Mouse (Mus musculus) midbrain, embryonic 13.5 days (tissue): ENCODE measurements around the gene Foxk1. TPM values are rescaled to one million over a fixed set of nuclear protein-coding genes. Genes with fewer than 3 reads are reported as not detected.

Experiments
- ATAC-seq: fragments of 200-750 bp; cut with Nextera tagmentation; 2 replicates; pipeline ENCODE4 v1.8.0; 2017; ENCODE audit warnings: mild to moderate bottlenecking, moderate TSS enrichment, moderate library complexity
- H3K27ac ChIP-seq: fragments of 300-500 bp; sonication (generic); 2 replicates; pipeline ENCODE4 v1.5.1; 2015; ENCODE audit warnings: inconsistent platforms, mild to moderate bottlenecking, moderate library complexity
- H3K27me3 ChIP-seq: fragments of 300-500 bp; sonication (generic); 2 replicates; pipeline ENCODE4 v1.6.1; 2015; ENCODE audit warnings: mild to moderate bottlenecking, inconsistent platforms
- H3K36me3 ChIP-seq: fragments of 300-500 bp; sonication (generic); 2 replicates; pipeline ENCODE4 v1.6.1; 2015; ENCODE audit warnings: mild to moderate bottlenecking, inconsistent platforms
- H3K4me1 ChIP-seq: fragments of 300-500 bp; sonication (generic); replicated peaks from 2 replicates; pipeline ENCODE4 v1.6.1; 2015; ENCODE audit warnings: inconsistent platforms
- H3K4me2 ChIP-seq: fragments of 300-500 bp; sonication (generic); replicated peaks from 2 replicates; pipeline ENCODE4 v1.6.1; 2015; ENCODE audit warnings: moderate library complexity, mild to moderate bottlenecking, inconsistent platforms
- H3K4me3 ChIP-seq: fragments of 300-500 bp; sonication (generic); replicated peaks from 2 replicates; pipeline ENCODE4 v1.5.1; 2015; ENCODE audit warnings: mild to moderate bottlenecking, inconsistent platforms
- H3K9ac ChIP-seq: fragments of 300-500 bp; sonication (generic); replicated peaks from 2 replicates; pipeline ENCODE4 v1.6.1; 2015; ENCODE audit warnings: mild to moderate bottlenecking, inconsistent platforms
- H3K9me3 ChIP-seq: fragments of 300-500 bp; sonication (generic); 2 replicates; pipeline ENCODE4 v1.6.1; 2016; ENCODE audit warnings: mild to moderate bottlenecking, inconsistent platforms
- WGBS: fragments of 180-500 bp; shearing (Covaris S2); methylation state at CpG from one replicate; pipeline ENCODE4 v1.1.7; 2015; 5-methylcytosine and 5-hydroxymethylcytosine counted together
- polyA plus RNA-seq: library from polyadenylated mRNA; unstranded; fragments of >200 nt; fragmentation: Nextera tagmentation; extraction: Ambion mirVana; gene quantifications from 2 replicates; pipeline ENCODE4 v1.2.1, GENCODE M21; 2015

Foxk1 gene
- polyA plus RNA-seq, 1 experiment from 2014 or later = 5.1 TPM

DNA sequence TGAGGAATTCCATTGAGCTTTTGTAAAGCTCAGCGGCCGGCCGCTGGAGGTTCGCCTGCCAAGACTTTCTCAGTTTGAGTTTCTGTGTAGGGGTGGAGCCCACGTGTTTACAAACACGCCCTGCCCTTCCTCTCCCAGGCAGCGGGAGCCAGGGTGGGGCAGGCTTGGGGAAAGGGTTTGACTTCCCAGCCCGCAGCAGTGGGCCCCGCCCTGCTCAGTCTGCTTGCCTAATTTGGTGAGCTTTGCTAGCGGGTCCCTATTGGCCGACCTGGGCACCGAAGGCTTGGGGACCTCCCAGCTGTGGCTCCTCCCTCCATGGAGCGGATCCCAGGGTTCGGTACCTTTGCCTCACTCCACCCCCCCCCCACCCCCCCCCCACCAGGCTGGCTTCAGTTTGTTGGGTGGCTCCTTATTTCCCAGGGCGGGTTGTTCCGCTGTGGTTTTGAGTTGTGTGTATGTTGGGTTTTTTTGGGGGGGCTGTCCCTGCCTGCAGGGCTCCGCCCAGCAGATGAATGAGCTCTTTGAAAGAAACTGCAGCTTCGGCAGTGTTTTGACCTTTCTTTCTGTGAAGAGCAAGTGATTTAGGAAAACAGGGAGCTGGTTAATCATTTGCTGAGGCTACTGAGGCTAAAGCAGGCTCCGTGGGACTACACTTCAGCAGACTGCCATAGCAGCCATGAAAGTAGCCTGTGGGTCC lies 39.3 kb downstream of the Foxk1 start:
- Histone ChIP-seq H3K9me3 (no peaks in the 10 kb centered on the region), H3K9ac (0 out of 2 replicates have a peak overlapping the region, but pooled peaks have one; percentile 36), H3K4me1 (peaks cover 60% of the 10 kb centered on the region), H3K36me3 (peaks cover 29% of the 10 kb centered on the region), H3K4me3 (peak overlapping the region; percentile 22), H3K27ac (peak overlapping the region; percentile 83), H3K27me3 (no peaks in the 10 kb centered on the region), H3K4me2 (peak overlapping the region; percentile 51)
- ATAC-seq = peak; percentile 88
- under 1% methylated on average over 19 of the region's 19 CpGs for WGBS

DNA sequence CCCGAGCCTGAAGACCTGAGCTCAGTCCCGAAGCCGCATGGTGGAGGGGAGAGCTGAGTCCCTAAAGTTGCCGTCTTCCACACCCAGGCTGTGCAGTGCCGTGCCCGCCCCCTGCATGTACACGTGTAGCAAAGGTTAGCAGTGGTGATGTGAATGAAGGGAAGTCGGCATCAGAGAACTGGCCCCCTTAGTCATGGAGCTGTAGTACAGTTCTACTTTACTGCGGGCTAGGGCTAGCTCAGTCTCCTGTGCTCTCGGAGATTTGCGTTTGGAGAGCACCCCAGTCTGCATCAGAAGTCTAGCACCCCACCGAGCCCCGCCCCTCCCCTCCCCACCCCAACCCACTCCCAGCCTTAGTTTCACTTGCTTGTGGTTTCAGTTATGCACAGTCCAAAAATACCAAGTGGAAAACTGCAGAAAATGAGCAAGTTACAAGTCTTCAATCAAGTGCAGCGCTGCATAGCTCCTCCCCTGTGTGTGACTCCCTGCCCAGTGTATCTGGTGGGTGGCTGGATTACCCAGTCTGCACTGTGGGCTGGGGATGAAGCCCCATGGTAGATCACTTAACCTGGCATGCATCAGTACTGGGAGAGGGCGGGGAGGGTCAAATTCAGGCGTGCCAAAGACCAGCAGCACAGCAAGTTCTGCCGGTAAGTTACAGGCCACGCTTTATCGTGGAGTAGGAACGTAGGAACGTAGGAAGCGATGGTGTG lies 40.2 kb downstream of the Foxk1 start:
- Histone ChIP-seq H3K9ac (peak overlapping the region; percentile 30; the same call in 1 of the 2 replicates), H3K4me3 (no peak overlapping the region; the same call in 1 of the 2 replicates)
- ATAC-seq = no peak

GRCm38 (mm10) chr5:142442045-142442440 lies 40.7 kb downstream of the Foxk1 start:
- Histone ChIP-seq H3K27me3 (no peaks in the 10 kb centered on the region), H3K4me1 (peaks cover 66% of the 10 kb centered on the region), H3K36me3 (peaks cover 17% of the 10 kb centered on the region; the same call in 1 of the 2 replicates), H3K4me3 (no peak overlapping the region), H3K9me3 (no peaks in the 10 kb centered on the region), H3K27ac (no peak overlapping the region; the same call in 1 of the 2 replicates), H3K4me2 (no peak overlapping the region), H3K9ac (peak overlapping the region; percentile 30; the same call in 1 of the 2 replicates)
- ATAC-seq = no peak
- 89% methylated on average over 7 of the region's 7 CpGs for WGBS

More for the DNA sequence above, 40.2 kb downstream of the Foxk1 start:
- Histone ChIP-seq H3K4me1 (peaks cover 66% of the 10 kb centered on the region), H3K27me3 (no peaks in the 10 kb centered on the region), H3K27ac (peak overlapping the region; percentile 83), H3K9me3 (no peaks in the 10 kb centered on the region), H3K4me2 (peak overlapping the region; percentile 51), H3K36me3 (peaks cover 20% of the 10 kb centered on the region)
- 63% methylated on average over 22 of the region's 22 CpGs for WGBS

- no peak overlapping the region for H3K9ac ChIP-seq
- no peaks in the 10 kb centered on the region for H3K27me3 ChIP-seq
- 58% methylated on average over 15 of the region's 15 CpGs for WGBS
- ATAC-seq = no peak
- H3K9me3 ChIP-seq = no peaks in the 10 kb centered on the region
- peaks cover 5% of the 10 kb centered on the region; the same call in 1 of the 2 replicates for H3K36me3 ChIP-seq
- H3K4me2 ChIP-seq = no peak overlapping the region
- no peak overlapping the region for H3K4me3 ChIP-seq
- H3K27ac ChIP-seq = no peak overlapping the region
- peaks cover 71% of the 10 kb centered on the region for H3K4me1 ChIP-seq
Observed at GRCm38 (mm10) chr5:142443514-142443913, 42.2 kb downstream of the Foxk1 start.

DNA sequence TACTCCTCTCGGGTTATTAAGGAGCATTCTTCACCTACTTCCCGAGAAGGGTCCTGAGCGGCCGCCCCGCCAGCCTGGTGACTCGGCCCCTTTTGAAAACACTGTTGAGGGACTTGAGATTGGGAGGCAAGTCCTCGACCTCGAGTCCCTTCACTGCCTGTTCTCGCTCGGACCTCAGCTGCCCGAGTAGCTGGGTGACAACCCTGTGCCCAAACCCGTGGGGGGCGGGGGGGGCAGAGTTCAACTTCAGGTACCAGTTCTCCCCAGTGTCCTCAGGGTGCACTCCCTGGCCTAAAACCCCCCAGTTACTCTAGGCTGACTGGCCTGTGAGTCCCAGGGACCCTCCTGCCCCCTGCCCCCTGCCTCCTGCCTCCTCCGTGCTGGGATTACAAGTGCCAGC lies 42.7 kb downstream of the Foxk1 start:
- no peak for ATAC-seq
- H3K36me3 ChIP-seq = 0 out of 2 replicates have a peak, but pooled peaks cover 3% of the 10 kb centered on the region
- no peak overlapping the region for H3K4me3 ChIP-seq
- no peaks in the 10 kb centered on the region for H3K27me3 ChIP-seq
- H3K4me1 ChIP-seq = peaks cover 71% of the 10 kb centered on the region
- H3K4me2 ChIP-seq = no peak overlapping the region
- 0 out of 2 replicates have a peak overlapping the region, but pooled peaks have one; percentile 11 for H3K9ac ChIP-seq
- no peaks in the 10 kb centered on the region for H3K9me3 ChIP-seq
- H3K27ac ChIP-seq = no peak overlapping the region
- WGBS = 73% methylated on average over 14 of the region's 14 CpGs

GRCm38 (mm10) chr5:142444791-142445531 lies 43.7 kb downstream of the Foxk1 start:
- WGBS = 66% methylated on average over 10 of the region's 11 CpGs
- peaks cover 11% of the 10 kb centered on the region; the same call in 1 of the 2 replicates for H3K36me3 ChIP-seq
- no peak for ATAC-seq
- H3K9ac ChIP-seq = peak overlapping the region; percentile 52
- no peak overlapping the region for H3K4me3 ChIP-seq
- no peaks in the 10 kb centered on the region for H3K9me3 ChIP-seq
- no peaks in the 10 kb centered on the region for H3K27me3 ChIP-seq
- H3K4me2 ChIP-seq = no peak overlapping the region
- 0 out of 2 replicates have a peak overlapping the region, but pooled peaks have one; percentile 44 for H3K27ac ChIP-seq
- peaks cover 63% of the 10 kb centered on the region for H3K4me1 ChIP-seq

DNA sequence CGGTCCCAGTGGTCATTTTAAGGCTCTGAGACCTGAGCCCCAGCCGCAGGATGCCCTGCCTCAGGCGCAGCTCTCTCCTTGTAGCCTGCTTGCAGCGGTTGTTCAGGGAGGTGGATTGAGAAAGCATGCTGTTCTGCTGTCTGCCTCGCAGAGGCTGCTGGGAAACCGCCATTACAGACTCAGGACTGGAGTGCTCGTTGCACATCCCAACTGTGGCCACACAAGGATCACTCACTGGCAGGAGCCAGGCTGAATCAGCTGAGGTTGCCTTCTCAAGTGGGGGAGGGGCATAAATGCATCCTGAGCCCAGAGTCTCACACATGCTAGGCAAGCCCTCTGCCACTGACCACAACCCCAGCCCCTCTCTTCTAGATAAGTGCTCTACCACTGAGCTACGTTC lies 44.4 kb downstream of the Foxk1 start:
- peak overlapping the region; percentile 44; the same call in 1 of the 2 replicates for H3K27ac ChIP-seq
- H3K4me1 ChIP-seq = peaks cover 55% of the 10 kb centered on the region
- peak overlapping the region; percentile 52 for H3K9ac ChIP-seq
- H3K9me3 ChIP-seq = no peaks in the 10 kb centered on the region
- no peak overlapping the region for H3K4me2 ChIP-seq
- no peak overlapping the region for H3K4me3 ChIP-seq
- WGBS = 36% methylated on average over 8 of the region's 8 CpGs
- no peaks in the 10 kb centered on the region for H3K27me3 ChIP-seq
- ATAC-seq = no peak
- peaks cover 19% of the 10 kb centered on the region for H3K36me3 ChIP-seq

DNA sequence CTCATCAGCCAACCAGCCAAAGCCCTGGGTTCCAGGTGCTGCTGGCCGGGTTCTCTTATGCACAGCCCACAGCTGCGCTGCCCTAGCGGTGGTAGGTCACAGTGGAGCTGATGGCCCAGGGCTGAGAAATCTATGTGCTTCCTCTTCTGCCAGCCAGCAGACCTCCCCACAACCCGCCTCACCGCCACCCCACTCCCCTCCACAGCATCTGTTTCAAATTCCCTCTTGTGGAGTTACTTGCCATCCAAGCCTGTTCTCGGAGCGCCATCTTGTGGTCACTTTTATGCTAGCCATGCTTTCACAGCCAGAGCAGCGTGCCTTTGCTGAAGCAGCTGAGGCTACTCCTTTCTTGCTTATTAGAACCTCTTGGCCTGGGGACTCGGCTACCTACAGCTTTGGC lies 46.8 kb downstream of the Foxk1 start:
- ATAC-seq = peak; percentile 80
- H3K4me3 ChIP-seq = no peak overlapping the region
- H3K4me2 ChIP-seq = no peak overlapping the region
- peaks cover 35% of the 10 kb centered on the region for H3K36me3 ChIP-seq
- H3K9ac ChIP-seq = no peak overlapping the region
- H3K9me3 ChIP-seq = no peaks in the 10 kb centered on the region
- H3K27me3 ChIP-seq = no peaks in the 10 kb centered on the region
- 11% methylated on average over 9 of the region's 9 CpGs for WGBS
- H3K27ac ChIP-seq = peak overlapping the region; percentile 52
- H3K4me1 ChIP-seq = peaks cover 36% of the 10 kb centered on the region

DNA sequence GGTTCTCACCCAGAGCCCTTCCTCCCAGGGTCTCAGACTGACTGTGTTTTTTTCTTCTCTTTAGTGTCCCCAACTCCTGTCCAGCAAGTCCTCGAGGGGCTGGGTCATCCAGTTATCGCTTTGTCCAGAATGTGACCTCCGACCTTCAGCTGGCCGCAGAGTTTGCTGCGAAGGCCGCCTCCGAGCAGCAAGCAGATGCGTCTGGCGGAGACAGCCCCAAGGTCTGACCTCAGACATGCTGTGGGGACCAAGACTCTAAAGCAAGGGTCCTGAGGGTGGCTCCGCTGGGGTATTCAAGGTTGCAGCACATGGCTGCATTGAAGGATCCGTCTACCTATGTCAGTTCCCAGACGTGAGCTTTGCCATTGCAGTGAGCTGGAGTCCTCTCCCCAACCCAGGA lies 47.3 kb downstream of the Foxk1 start:
- H3K4me1 ChIP-seq = peaks cover 31% of the 10 kb centered on the region
- H3K36me3 ChIP-seq = peaks cover 41% of the 10 kb centered on the region
- no peak for ATAC-seq
- WGBS = 73% methylated on average over 12 of the region's 12 CpGs
- H3K27ac ChIP-seq = no peak overlapping the region
- no peaks in the 10 kb centered on the region for H3K9me3 ChIP-seq
- H3K4me2 ChIP-seq = no peak overlapping the region
- no peak overlapping the region for H3K9ac ChIP-seq
- no peak overlapping the region for H3K4me3 ChIP-seq
- no peaks in the 10 kb centered on the region for H3K27me3 ChIP-seq

DNA sequence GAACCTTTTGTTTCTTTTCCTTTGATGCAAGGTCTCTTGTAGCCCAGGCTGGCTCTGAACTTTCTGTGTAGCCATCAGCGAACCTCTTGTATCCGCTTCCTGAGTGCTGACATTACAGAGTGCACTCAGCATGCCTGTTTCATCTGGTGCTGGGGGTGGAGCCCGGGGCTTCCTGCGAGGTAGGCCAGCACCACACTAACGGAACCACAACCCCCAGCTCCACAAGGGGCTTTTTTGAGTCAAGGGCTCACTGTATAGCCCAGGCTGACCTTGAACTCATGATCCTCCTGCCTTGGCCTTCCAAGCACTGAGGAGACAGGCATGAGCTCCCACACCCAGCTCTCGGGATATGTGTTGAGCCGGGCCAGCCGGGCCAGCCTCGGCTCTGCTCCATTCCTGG lies 49.5 kb downstream of the Foxk1 start:
- no peak for ATAC-seq
- Histone ChIP-seq H3K36me3 (peaks cover 61% of the 10 kb centered on the region), H3K9ac (no peak overlapping the region), H3K9me3 (no peaks in the 10 kb centered on the region), H3K4me3 (no peak overlapping the region), H3K4me2 (no peak overlapping the region), H3K27me3 (no peaks in the 10 kb centered on the region), H3K4me1 (peaks cover 11% of the 10 kb centered on the region), H3K27ac (no peak overlapping the region)
- 93% methylated on average over 9 of the region's 9 CpGs for WGBS

GRCm38 (mm10) chr5:142451759-142452158 lies 50.5 kb downstream of the Foxk1 start:
- Histone ChIP-seq H3K27me3 (no peaks in the 10 kb centered on the region), H3K9ac (no peak overlapping the region), H3K4me3 (no peak overlapping the region), H3K36me3 (peaks cover 70% of the 10 kb centered on the region), H3K4me2 (no peak overlapping the region), H3K4me1 (peaks cover 7% of the 10 kb centered on the region), H3K27ac (no peak overlapping the region), H3K9me3 (no peaks in the 10 kb centered on the region)
- no peak for ATAC-seq
- 10% methylated on average over 1 of the region's 1 CpGs for WGBS

DNA sequence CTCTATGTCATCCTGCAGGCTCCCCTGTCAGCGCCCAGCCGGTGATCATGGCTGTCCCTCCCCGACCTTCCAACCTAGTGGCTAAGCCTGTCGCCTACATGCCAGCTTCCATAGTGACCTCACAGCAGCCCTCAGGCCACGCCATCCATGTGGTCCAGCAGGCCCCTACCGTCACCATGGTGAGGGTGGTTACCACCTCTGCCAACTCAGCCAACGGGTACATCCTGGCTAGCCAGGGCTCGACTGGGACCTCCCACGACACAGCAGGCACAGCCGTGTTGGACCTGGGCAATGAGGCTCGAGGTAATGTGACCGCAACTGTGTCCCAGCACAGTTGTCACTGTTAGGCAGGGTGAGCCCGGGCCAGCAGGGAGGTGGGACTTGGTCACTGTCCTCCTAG lies 52.4 kb downstream of the Foxk1 start:
- no peak overlapping the region for H3K27ac ChIP-seq
- no peak overlapping the region for H3K4me3 ChIP-seq
- H3K27me3 ChIP-seq = no peaks in the 10 kb centered on the region
- peaks cover 89% of the 10 kb centered on the region for H3K36me3 ChIP-seq
- no peaks in the 10 kb centered on the region for H3K4me1 ChIP-seq
- H3K9me3 ChIP-seq = no peaks in the 10 kb centered on the region
- ATAC-seq = no peak
- H3K4me2 ChIP-seq = no peak overlapping the region
- no peak overlapping the region for H3K9ac ChIP-seq
- 94% methylated on average over 13 of the region's 13 CpGs for WGBS
